Mouse (Mus musculus) thymus, adult 2 months (tissue): Measurements from ENCODE around the gene Ccdc6.

ENCODE experiments used
- CTCF ChIP-seq: fragments of 200-500 bp; IDR thresholded peaks from 2 replicates; pipeline ENCODE4 v1.5.1; 2012; ENCODE audit warnings: mild to moderate bottlenecking, control low read depth, low read length, moderate library complexity, borderline replicate concordance; ENCODE audit not compliant: control insufficient read depth, poor library complexity, insufficient read depth; ENCODE audit errors: extremely low read depth
- POLR2A ChIP-seq: fragments of 200-500 bp; IDR thresholded peaks from 2 replicates; pipeline ENCODE4 v1.6.1; 2012; ENCODE audit warnings: mild to moderate bottlenecking, low read length, control low read depth, moderate library complexity; ENCODE audit not compliant: control insufficient read depth, poor library complexity, insufficient read depth; ENCODE audit errors: extremely low read depth

- no peak for TF ChIP-seq CTCF
- TF ChIP-seq POLR2A, result no peak
Observed at GRCm38 (mm10) chr10:70116454-70116853, 19.5 kb downstream of the Ccdc6 start.
